Mouse (Mus musculus) mesoderm, embryonic 11.5 days (tissue): Measurements from ENCODE around the gene Socs3.
A peak's percentile ranks its signal among the peaks of the same experiment; 100 is the strongest.

Source experiments
- DNase-seq: peaks from one replicate; pipeline ENCODE4 v3.0.0-alpha.2; 2012; ENCODE audit warnings: low read depth, low spot score

Gene Socs3

GRCm38 (mm10) chr11:117972656-117973558 lies 3.1 kb upstream of the Socs3 start:
- DNase-seq, result no peak

GRCm38 (mm10) chr11:117971646-117972242 lies 1.9 kb upstream of the Socs3 start:
- DNase-seq, result no peak

- no peak for DNase-seq
Measured at GRCm38 (mm10) chr11:117971100-117971499, 1.3 kb upstream of the Socs3 start.

GRCm38 (mm10) chr11:117969100-117969944 lies 525 bp downstream of the Socs3 start:
- DNase-seq, result peak; percentile 95

DNA sequence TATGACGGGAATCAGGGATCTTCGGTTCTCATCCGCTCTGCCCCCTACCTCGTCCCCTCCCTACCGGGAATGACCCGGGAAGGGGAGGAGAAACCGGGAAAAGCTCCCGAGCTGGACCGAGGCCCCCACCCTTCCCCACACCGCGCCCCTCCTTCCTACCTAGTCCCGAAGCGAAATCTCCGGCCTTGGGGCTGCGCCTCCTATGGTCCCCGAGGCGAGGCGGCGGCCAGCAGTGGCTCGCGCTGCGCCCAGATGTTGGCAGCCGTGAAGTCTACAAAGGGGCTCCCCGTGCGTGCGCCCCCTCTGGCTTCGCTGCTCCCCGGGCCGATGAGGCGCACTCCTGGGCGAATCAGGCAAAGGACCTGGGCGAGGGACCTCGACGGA lies 1.1 kb downstream of the Socs3 start:
- no peak for DNase-seq

GRCm38 (mm10) chr11:117968016-117968671 lies 1.7 kb downstream of the Socs3 start:
- DNase-seq, result peak; percentile 57

DNA sequence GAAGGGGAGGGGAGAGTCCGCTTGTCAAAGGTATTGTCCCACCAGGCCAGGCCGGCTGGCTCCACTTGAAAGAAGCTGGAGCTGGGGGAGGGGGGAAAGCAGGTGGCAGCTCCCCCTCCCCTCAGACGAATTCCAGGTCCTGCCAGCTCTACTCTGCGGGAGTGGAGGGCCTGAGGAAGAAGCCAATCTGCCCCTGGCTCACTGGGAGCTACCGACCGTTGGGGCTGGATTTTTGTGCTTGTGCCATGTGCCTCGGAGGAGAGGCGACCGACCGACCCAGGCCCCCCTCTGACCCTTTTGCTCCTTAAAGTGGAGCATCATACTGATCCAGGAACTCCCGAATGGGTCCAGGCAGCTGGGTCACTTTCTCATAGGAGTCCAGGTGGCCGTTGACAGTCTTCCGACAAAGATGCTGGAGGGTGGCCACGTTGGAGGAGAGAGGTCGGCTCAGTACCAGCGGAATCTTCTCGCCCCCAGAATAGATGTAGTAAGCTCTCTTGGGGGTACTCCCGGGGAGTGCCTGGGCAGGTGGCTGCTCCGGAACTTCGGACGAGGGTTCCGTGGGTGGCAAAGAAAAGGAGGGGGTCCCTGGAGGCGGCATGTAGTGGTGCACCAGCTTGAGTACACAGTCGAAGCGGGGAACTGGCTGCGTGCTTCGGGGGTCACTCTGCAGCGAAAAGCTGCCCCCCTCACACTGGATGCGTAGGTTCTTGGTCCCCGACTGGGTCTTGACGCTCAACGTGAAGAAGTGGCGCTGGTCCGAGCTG lies 2.4 kb downstream of the Socs3 start:
- no peak for DNase-seq

GRCm38 (mm10) chr11:117966506-117967100 lies 3.2 kb downstream of the Socs3 start:
- DNase-seq, result no peak

GRCm38 (mm10) chr11:117965561-117965981 lies 4.3 kb downstream of the Socs3 start:
- peak; percentile 23 for DNase-seq

GRCm38 (mm10) chr11:117965052-117965451 lies 4.8 kb downstream of the Socs3 start:
- no peak for DNase-seq

DNA sequence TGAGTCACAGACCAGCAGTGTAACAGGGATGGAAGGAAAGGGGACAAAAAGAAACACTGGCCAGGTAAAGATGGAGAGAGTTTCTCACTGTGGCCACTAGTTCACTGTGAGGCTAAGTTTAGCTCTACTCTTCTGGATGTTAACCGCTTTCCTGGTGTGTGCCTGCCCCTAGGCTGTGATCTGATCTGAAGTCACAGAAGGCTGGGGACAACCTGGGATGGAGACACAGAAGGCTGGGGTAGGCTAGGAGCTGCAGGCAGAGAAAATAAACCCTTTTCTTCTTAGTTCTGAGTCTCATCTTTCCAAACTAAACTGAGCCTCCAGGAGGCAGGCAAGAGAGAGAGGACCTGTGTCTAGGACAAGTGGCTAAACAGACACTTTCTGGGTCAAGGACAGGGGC lies 5.6 kb downstream of the Socs3 start:
- DNase-seq, result peak; percentile 21

- DNase-seq, result no peak
Measured at GRCm38 (mm10) chr11:117963872-117964271, 6.0 kb downstream of the Socs3 start.

GRCm38 (mm10) chr11:117963091-117963793 lies 6.6 kb downstream of the Socs3 start:
- peak; percentile 98 for DNase-seq

- peak; percentile 26 for DNase-seq
Measured at GRCm38 (mm10) chr11:117962228-117963067, 7.4 kb downstream of the Socs3 start.

GRCm38 (mm10) chr11:117960601-117961000 lies 9.2 kb downstream of the Socs3 start:
- no peak for DNase-seq

DNA sequence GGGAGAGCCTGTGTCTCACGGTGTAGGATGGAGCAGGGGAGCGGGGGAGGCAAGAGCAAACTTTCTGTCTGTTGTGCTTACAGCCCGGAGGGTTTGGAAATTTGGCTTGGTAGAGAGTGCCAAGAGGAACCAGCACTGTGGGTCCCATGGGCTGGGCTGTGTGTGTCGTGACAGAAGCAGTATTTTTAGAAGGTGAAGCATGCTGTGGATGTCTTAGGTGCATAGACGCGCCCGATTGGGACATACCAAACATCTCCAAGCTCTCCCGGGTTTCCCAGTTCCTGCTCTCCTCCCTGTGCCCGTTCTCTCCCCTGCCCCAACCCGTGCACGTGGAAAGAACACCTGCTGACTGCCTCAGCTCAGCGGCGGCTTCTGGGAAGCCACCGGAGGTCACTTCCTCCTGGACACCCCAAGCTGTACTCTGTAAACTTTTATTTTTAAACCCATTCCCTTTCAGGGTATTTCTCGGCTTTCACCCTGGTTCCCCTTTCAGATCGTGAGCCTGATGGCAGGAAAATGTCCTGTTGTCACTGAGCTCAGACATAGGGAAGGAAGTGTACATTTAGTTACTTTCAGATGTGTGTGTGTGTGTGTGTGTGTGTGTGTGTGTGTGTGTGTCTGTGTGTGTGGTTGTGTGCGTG lies 10.0 kb downstream of the Socs3 start:
- DNase-seq, result no peak

- DNase-seq, result no peak
Measured at GRCm38 (mm10) chr11:117959166-117959565, 10.7 kb downstream of the Socs3 start.

- no peak for DNase-seq
Measured at GRCm38 (mm10) chr11:117958197-117958596, 11.7 kb downstream of the Socs3 start.
